Mouse (Mus musculus) mature B cell (primary cell): ENCODE measurements around the gene Ero1l.

ENCODE experiments used
- in situ Hi-C: fragments of 300-500 bp; cut with MboI; formaldehyde crosslinking; loops from 2 replicates; pipeline ENCODE4 v1.14.3; 2019

Gene Ero1l

DNA sequence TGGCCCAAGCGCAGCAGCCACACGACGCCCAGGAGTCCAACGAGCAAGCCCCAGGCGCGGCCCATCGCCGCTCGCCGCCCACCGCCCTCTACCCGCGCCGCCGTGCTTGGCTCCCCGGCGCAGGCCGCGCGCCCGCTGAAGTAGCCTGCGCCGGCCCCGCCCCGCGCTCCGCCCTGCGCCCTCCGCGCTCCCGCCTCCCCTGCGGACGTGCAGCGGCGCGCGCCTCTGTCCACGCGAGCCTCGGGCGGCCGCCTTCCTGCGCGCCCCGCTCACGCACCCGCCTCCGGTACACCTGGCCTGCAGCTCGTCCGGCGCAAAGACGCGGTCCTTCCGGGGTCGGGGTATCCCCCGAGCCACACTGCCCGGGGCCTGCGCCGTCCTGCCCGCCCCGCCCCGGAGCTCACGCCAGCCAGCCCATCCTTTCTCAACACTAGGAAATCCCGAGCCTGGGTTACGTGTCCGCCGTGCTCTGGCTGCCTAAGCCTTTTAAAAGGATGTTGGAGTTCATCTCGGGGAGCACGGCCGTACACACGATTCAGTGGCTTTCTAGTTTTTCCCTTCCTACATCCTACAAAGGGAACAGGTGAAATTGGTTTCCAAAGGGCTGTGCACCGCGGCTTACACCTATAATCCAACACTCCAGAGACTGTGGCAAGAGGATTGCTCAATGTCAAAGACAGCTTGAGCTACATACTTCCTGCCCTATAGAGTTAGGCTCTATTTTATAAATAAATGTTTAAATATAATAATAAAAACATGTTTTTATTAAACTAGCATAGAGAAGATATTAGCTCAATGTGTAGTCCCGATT is at the start of gene Ero1l:
Ero1l (minus strand) TSS at position 346 of the 811 bp plus-strand sequence.
- in situ Hi-C loops = no loop called here

DNA sequence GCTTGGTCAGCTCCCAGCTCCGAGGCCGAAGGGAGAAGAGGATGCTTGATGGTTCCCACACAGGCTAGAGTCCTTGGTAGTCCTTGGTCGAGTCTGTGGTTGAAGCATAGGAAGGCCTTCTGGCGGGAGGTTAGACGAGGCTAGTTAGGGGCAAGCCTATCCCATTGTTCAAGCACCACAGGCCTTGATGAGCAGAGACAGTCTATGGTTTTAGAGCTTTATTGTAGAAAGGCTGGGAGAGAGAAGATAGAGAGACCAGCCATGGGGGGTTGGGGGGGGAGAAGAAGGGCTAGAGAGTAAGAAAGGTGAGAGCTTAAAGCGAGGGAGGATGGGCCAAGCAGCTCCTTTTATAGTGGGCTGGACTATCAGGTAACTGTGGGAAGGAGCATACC is 46.6 kb upstream of the Ero1l start:
- in situ Hi-C loops = no loop called here

- in situ Hi-C loops = no loop called here
These were observed 45.9 kb upstream of the Ero1l start for GRCm38 (mm10) chr14:45364211-45365195.

DNA sequence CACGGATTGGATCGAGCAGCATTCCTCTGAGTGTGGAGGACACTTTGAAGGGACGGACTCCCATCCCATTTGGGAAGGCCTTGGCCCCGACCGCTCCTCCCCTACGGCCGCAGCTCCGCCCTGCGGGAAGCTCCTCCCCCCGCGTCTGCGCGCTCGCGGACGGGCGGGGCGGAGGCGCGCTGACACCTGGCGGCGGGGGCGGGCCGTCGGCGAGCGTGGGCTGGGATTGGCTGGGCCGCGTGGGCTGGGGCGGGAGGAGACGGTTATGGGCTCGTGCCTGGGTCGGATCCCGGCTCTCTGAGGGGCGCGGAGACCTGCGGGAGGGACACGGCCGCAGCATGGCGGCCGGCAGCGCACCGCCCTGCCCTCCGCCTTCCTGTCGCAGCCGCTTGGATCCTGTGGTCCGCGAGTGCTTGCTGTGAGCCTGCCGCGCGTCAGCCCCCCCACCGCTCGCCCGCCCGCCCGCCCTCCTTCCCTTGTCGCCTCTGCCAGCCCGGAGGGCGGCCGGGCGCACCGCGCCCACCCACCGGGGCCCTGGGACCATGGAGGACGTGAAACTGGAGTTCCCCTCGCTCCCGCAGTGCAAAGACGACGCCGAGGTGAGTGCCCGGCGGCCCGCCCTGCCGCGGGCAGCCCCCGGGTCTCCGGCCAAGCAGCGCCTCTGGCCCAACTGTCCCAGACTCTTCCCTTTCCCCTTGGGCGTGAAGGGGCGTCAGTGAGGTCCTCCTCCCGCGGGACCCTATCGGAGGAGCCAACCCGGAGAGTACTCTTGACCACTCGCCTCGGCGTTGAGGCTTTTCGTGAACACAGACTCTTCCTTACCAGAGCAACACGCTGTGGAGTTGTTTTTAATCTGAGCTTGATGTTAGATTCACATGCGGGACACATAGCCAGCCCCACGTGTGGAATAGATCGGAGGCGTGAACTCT is 32.6 kb upstream of the Ero1l start, which contains the start of gene Styx:
Styx (plus strand) TSS at position 163 of the 929 bp plus-strand sequence.
- in situ Hi-C loops = no loop called here

DNA sequence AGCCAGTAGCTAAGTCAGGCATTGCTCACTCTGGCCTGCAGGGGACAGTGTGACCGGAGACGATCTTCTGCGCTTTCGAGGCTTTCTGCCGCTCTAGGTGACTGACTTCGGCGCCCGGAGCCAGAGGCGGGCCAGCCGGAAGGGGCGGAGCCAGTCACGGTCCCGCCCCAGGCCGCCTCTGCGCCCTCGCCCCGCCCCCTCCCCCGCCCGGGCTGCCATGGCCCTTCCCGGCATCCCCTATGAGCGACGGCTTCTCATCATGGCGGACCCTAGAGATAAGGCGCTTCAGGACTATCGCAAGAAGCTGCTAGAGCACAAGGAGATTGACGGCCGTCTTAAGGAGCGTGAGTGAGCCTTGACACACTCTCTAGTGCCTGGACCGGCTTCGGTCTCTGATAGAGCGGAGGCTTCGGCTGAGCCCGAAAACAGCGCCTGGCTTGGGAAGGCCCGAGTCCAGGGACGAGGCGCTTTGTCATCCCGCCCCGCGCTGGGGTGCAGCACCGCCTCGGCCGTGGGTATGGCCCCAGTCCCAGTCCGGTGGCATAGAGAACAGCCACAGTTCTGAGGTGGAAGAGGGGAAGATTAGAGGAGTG is 11.1 kb upstream of the Ero1l start, which contains the start of gene Psmc6:
Psmc6 (plus strand) TSS at position 200 of the 593 bp plus-strand sequence.
- in situ Hi-C loops = no loop called here

DNA sequence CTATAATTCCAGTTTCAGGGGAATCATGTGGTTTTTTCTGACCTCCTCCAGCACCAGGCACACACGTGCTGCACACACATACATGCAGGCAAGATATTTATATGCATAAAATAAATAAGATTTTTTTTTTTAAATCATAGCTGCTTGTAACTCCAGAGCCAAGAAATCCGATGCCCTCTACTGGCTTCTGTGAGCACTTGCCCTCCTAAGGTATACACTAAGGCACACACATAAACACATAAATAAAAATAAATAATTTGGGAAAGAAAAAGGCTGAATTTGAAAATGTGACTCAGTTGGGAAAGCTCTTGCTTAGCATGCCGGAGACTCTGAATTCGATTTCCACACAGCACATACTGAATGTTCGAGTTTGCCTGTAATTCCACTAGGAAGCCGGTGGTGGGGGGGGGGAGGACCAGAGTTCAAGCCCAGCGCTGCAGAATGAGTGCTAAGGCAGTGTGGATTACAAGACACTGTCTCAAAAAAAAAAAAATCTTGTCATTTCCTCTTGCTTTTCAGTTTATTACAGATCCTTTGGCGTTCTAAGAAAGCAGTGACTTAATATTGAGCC is 10.5 kb upstream of the Ero1l start:
- in situ Hi-C loops = no loop called here

DNA sequence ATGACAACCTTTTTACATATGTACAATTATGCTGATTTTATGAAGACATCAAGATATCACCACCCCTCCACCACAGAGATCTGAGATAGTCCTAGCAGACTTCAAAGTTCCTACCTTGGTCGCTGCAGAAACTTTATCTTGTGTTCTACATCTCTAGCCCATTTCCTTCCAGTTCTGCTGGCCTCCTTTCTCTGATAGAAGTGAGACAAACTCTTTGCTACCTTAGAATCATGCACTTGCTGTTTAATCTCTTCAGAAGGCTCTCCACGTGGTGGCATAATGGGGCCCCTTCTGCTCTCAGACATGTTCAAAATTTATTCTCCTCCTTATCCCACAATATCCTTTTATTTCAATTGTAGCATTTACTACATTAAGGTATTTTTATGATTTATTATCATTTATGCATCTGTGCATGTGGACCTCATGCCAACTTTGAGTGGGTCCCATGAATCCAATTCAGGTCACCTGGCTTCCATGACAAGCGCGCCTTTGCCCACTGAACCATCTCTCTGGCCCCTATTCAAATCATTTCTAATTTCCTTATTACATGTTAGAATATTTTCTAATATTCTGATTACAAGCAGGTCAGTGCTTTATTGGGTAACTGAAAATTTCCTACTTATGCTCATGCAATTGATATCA is 9.6 kb upstream of the Ero1l start:
- in situ Hi-C loops = no loop called here

DNA sequence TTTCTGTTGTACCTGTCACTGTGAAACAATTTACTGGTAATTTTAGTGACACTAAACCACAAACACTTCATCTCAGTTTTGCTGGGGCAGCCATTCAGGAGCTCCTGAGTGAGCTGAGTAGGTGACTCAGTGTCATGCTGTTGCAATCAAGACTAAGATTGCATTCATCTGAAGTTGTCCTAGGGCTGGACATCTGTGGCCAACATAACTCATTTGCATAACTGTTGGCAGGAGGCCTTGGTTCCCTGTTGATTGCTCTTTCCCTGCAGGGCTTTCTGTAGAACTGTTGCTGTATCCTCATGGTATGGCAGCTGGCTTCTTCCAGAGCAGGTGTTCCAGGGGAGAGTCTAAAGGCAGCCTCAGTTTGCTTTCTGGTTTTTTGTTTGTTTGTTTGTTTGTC is 6.9 kb upstream of the Ero1l start:
- in situ Hi-C loops = no loop called here

DNA sequence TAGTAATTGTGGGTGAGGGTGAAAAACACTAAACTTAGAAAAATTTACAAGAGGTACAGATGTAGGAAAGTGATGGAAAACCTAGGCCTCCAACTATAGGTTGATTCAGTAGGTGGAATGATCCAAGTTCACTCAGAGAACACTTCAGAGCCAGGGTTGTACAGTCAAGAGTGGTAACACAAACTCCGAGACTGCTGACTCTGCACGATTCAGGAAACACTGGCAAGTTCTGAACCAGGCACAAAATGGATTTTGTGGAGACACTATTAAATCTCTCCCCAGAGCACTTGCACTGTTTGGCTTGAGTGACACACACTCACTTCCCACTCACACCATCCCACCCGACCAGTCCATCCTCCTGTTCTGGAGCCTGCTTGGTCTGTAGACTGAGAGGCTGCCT is 4.7 kb upstream of the Ero1l start:
- in situ Hi-C loops = no loop called here

- in situ Hi-C loops = no loop called here
These were observed 3.9 kb upstream of the Ero1l start for GRCm38 (mm10) chr14:45322450-45322849.

DNA sequence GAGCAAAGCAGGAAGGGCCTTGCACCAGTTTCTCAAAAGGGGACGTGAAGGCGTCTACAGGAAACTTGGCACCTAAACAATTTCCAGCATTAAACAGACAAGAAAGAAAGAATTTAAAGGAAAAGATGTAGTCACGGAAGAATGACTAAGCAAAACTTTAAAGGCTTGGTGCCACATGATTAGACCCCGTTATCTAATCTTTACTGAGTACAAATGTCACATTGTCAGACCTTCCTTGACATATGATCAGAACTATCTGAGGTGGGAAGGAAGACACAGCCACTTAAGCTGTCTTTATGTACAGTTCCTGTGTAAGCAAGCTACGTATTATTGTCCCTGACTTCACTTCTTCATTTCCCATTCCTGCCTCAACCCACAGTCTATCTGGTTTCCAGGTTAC is 3.1 kb upstream of the Ero1l start:
- in situ Hi-C loops = no loop called here

- in situ Hi-C loops = no loop called here
These were observed 2.5 kb upstream of the Ero1l start for GRCm38 (mm10) chr14:45321067-45321466.

GRCm38 (mm10) chr14:45320111-45320510 is 1.5 kb upstream of the Ero1l start:
- in situ Hi-C loops = no loop called here

- in situ Hi-C loops = no loop called here
These were observed 653 bp upstream of the Ero1l start for GRCm38 (mm10) chr14:45319237-45319610.

DNA sequence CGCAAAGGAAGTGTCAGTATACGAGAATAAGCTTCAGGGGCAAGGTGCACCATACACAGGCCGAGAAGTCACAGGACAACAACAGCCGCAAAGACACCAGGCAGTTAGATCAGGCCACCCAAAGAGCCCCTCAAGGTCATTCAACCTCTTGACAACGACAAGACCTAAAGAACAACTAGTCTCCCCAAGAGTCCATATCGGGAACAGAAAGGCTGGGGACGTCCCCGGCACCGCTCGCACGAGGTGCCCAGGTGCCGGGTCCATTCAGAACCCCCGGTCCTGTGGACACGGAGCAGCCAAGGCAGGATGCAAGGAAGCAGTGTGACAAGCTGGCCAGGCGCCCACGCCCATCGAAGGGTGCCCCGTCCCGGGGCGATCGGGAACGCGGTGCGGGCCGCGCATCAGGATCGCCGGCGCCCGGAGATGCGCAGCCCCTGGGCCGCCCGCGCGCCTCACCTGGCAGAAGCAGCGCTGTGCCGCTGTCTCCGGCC is 605 bp downstream of the Ero1l start:
- in situ Hi-C loops = no loop called here

DNA sequence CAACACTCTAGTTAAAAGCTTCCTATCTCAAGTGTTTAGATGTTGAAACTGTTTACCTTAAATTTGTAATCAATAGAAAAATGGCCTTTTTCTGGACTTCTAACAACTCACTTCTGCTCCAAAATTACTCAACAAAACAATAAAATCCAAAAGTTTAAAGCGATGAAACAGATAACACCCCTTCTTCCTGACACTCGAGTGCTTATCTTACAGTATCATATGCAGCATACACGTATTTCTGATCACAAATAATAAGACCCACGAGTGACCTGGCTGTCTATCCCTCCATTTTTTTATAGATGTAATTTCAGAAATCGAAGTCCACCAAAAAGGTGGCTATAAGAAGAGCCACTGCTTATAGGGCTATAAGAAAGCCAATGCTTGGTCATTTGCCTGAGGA is 1.6 kb downstream of the Ero1l start:
- in situ Hi-C loops = no loop called here

- in situ Hi-C loops = no loop called here
These were observed 8.5 kb downstream of the Ero1l start for GRCm38 (mm10) chr14:45310101-45310500.

DNA sequence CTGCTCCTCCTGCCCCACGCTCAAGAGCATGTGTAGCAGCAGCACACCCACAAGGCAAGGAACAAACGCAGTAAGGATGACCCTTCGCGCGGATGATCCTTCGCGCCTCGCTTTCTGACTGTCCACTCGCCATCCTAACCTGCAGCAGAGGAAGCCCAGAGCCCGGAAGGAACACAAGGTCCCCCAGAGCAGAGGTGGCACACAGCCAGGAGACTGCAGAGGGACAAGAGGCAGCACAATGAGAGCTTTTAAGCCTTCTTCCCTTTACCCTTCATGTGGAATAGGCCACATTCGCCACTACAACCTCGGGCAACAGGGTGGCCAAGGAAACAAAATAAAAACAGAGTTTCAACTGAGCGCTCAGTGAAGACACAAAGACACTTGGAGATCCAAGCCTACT is 8.9 kb downstream of the Ero1l start:
- in situ Hi-C loops = no loop called here

DNA sequence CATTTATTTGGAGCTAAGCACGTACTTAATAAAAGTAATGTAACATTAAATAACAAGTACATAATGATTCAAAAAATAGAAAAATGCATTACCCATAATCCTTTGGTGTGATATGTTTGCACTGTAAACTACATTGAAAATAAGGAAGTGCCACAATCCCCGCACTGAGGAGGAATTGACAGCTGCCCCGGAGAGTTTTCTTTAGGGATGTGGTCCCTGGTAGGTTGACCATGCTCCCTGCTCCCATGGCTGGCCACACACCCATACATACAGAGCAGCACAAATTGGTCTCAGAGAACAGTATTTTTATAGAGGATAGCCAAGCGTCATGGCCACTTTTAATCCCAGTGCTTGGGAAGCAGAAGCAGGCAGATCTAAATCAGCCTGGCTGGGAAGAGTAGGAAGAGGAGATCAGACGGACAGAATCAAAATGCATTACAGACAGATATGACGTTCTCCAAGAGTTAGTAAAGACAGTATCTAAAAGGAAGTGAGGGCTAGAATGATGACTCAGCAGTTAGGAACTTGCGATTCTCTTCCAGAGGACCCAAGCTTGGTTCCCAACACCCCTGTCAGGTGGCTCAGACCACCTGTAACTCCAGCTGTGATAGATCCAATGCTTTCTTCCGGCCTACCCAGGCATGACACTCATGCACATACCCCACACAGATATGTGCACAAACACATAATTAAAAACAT is 10.8 kb downstream of the Ero1l start:
- in situ Hi-C loops = no loop called here

DNA sequence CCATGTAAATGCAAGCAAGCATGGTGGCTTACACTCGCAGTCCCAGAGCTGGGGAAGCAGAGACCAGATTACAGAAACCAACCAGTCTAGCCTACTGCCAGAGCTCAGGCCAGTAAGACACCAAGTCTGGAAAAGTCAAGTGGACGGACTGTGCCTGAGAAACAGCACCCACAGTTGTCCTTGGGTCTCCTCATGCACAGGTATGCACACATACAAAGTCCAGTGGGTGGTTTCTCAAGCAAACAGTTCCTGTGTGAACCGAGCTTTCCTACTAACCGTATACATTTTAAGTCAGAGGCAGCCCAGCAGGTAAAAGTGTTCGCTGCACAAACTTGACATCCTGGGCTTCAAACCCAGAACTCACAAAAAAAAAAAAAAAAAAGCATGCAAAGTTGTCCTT is 12.7 kb downstream of the Ero1l start:
- in situ Hi-C loops = no loop called here
